Mouse (Mus musculus): ENCODE data around the gene Tchhl1.

DNA sequence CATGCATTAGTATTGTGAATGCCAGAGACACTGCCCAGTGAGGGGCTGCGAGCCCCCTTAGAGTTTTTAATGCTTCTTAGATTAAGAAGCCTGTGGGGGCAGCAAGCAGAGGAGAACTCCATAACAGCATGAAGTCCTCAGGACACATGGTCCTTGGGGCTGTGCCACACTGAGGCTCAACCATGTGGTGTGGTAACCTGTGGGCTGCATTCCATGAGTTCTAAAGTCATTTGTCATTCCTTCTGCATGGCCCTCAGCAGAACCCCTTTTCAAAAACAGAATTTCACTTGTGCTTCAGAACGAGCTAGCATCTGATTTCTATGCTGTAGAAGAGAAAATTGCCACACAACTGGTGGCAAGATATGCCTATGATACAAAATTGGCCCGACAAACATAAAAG, 23.6 kb downstream of the Tchhl1 start:
- TF ChIP-seq CTCF (IDR thresholded peaks at IDR 0.05; ENCODE audit: low read depth, low read length) (no peak), POLR2A (IDR thresholded peaks at IDR 0.05; ENCODE audit: extremely low read depth, insufficient read depth, low read length) (no peak)
